Mouse (Mus musculus) heart, embryonic 14.5 days (tissue): Measurements from ENCODE around the gene Slco3a1. TPM values are rescaled to one million over a fixed set of nuclear protein-coding genes. Genes with fewer than 3 reads are reported as not detected.

Experiments used
- ATAC-seq: fragments of 200-750 bp; cut with Nextera tagmentation; 2 replicates; pipeline ENCODE4 v1.8.0; 2017; ENCODE audit warnings: low read depth, moderate TSS enrichment; ENCODE audit not compliant: insufficient number of reproducible peaks, insufficient read depth, low FRiP score
- H3K27ac ChIP-seq, 2 experiments: fragments of 200-500 bp in 1 of 2; fragments of 300-500 bp in 1 of 2; sonication (generic) in 1 of 2; replicated peaks in 1 of 2; 2 replicates each; pipeline ENCODE4 v1.5.1; 2012 to 2014; ENCODE audit warnings: low read depth in 2 of 2, low read length in 2 of 2, control low read depth in 1 of 2, mild to moderate bottlenecking in 1 of 2, mixed read lengths in 1 of 2; ENCODE audit not compliant: control insufficient read depth in 1 of 2, insufficient read depth in 1 of 2
- H3K27me3 ChIP-seq: fragments of 300-500 bp; sonication (generic); 2 replicates; pipeline ENCODE4 v1.6.1; 2014; ENCODE audit warnings: mild to moderate bottlenecking, low read length, control low read depth; ENCODE audit not compliant: control insufficient read depth, insufficient read depth
- H3K36me3 ChIP-seq: fragments of 300-500 bp; sonication (generic); 2 replicates; pipeline ENCODE4 v1.6.1; 2014; ENCODE audit warnings: mild to moderate bottlenecking, control low read depth, low read length, mixed read lengths; ENCODE audit not compliant: control insufficient read depth, insufficient read depth
- H3K4me1 ChIP-seq, 2 experiments: fragments of 200-500 bp in 1 of 2; fragments of 300-500 bp in 1 of 2; sonication (generic) in 1 of 2; 2 replicates each; pipeline ENCODE4 v1.6.1; 2012 to 2014; ENCODE audit warnings: low read length in 2 of 2, control low read depth in 1 of 2, mixed read lengths in 1 of 2; ENCODE audit not compliant: control insufficient read depth in 2 of 2, insufficient read depth in 2 of 2
- H3K4me2 ChIP-seq: fragments of 300-500 bp; sonication (generic); 2 replicates; pipeline ENCODE4 v1.6.1; 2014; ENCODE audit warnings: mild to moderate bottlenecking, low read length
- H3K4me3 ChIP-seq, 2 experiments: fragments of 200-500 bp in 1 of 2; fragments of 300-500 bp in 1 of 2; sonication (generic) in 1 of 2; 2 replicates each; pipeline ENCODE4 v1.5.1; 2012 to 2014; ENCODE audit warnings: low read length in 2 of 2, mild to moderate bottlenecking in 2 of 2, control low read depth in 1 of 2, low read depth in 1 of 2, moderate library complexity in 1 of 2; ENCODE audit not compliant: control insufficient read depth in 1 of 2, insufficient read depth in 1 of 2
- H3K9ac ChIP-seq: fragments of 300-500 bp; sonication (generic); 2 replicates; pipeline ENCODE4 v1.6.1; 2014; ENCODE audit warnings: mild to moderate bottlenecking, low read length
- H3K9me3 ChIP-seq: fragments of 300-500 bp; sonication (generic); 2 replicates; pipeline ENCODE4 v1.6.1; 2016; ENCODE audit warnings: low read length, control low read depth; ENCODE audit not compliant: control insufficient read depth
- WGBS: fragments of 180-500 bp; shearing (Covaris S2); extraction: QIAGEN DNeasy Blood & Tissue Kit; methylation state at CpG from one replicate; pipeline ENCODE4 v1.1.7; 2014; 5-methylcytosine and 5-hydroxymethylcytosine counted together
- polyA plus RNA-seq: library from polyadenylated mRNA; unstranded; fragments of >200 nt; fragmentation: Nextera tagmentation; extraction: Ambion mirVana; gene quantifications from 2 replicates; pipeline ENCODE4 v1.2.1, GENCODE M21; 2014

Slco3a1 gene
- polyA plus RNA-seq, 1 experiment from 2014 or later, result 16.0 TPM

DNA sequence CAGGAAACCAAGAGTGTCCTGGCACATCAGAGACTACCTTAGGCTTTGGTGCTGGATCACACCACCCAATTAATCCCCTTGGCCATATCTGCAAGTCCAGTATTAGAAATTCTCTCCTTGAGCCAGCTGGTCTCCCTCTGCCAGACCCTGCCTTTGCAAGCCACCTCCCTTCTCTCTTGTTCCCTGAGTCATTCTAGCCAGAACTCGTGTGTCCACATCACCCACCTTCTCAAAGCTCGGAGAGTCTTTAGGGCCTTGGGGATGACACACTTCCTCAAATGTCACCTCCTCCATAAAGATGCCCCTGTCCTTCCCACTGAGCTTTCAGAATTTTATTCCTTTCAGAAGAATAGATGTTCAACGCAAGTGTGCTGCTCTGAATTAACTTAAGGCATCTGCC, 172.3 kb downstream of the Slco3a1 start:
- H3K4me2 ChIP-seq, result peak overlapping the region; percentile 11; the same call in 1 of the 2 replicates
- peak overlapping the region; percentile 80 to 94 for H3K27ac ChIP-seq
- H3K27me3 ChIP-seq, result no peaks in the 10 kb centered on the region
- 71% methylated on average over 3 of the region's 3 CpGs for WGBS
- H3K4me1 ChIP-seq, result peaks cover 32 to 44% of the 10 kb centered on the region in 2 experiments
- ATAC-seq, result no peak
- H3K4me3 ChIP-seq, result no peak overlapping the region
- no peaks in the 10 kb centered on the region for H3K36me3 ChIP-seq
- peak overlapping the region; percentile 18; the same call in 1 of the 2 replicates for H3K9ac ChIP-seq
- H3K9me3 ChIP-seq, result no peaks in the 10 kb centered on the region

DNA sequence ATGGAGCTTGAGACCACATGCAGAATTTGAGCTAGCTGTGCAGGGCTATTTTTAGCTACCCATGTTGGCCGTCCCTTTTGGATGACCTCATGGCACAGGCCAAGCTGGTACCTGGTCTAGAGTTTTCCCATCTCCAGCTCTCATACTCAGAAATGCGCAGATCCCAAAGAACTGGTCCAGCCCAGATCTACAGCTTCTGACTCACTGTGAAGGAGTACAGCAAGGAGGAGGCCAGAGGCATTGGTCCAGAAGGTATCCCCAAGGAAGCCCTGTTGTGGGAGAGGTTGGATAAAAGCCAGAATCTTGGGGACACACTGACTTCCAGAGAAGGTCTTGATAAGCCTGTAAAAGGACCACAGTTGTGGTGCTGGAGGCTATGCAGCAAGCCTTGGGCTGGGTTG, 172.7 kb downstream of the Slco3a1 start:
- Histone ChIP-seq H3K36me3 (no peaks in the 10 kb centered on the region), H3K9ac (peak overlapping the region; percentile 18; the same call in 1 of the 2 replicates), H3K4me3 (no peak overlapping the region), H3K4me1 (peaks cover 34 to 46% of the 10 kb centered on the region in 2 experiments), H3K27ac (peak overlapping the region; percentile 80 to 94), H3K4me2 (peak overlapping the region; percentile 11; the same call in 1 of the 2 replicates), H3K9me3 (no peaks in the 10 kb centered on the region), H3K27me3 (no peaks in the 10 kb centered on the region)
- peak; percentile 58 for ATAC-seq
- WGBS, result 24% methylated on average over 2 of the region's 2 CpGs

DNA sequence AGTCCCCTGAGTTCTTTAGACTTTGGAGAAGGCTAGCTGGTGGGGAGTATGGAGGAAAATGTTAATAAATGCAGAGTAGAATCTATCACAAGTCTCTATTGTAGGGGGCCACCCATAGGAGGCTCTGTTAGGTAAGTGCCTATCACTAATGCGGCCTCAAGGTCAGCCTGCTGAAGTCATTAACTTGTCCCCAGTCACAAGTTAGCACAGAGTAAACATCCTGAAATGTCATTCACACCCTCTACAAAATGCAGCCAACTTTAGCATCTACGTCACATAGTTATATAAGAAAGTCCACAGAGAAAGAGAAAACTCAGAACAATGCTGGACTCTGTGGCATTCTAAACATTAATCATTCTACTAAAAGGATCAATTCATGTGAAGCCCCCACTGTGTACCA, 173.5 kb downstream of the Slco3a1 start:
- peak overlapping the region in 1 of 2 experiments; percentile 80; a peak in 3 of 4 replicates for H3K27ac ChIP-seq

DNA sequence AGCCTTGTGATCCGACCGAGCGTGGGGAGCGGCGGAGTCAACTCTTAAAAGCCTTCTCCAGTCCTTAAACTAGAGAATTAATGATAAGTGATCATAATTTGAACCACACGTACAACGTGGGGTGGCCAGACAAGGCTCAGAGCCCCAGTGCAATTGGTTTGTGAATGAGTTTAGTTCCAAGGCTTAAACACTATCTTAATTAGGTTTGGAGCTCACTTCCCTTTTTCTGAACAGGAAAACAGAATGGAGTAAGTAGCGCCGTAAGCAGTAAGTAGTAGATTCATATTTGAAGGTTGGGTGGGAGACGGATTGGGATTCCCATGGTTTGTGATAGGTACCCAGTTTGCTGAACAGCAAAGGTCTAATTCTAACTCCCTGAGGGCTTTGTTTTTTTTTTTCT, 176.7 kb downstream of the Slco3a1 start:
- H3K27me3 ChIP-seq, result no peaks in the 10 kb centered on the region
- no peak for ATAC-seq
- no peak overlapping the region for H3K4me2 ChIP-seq
- H3K9me3 ChIP-seq, result no peaks in the 10 kb centered on the region
- peaks cover 20 to 29% of the 10 kb centered on the region in 2 experiments for H3K4me1 ChIP-seq
- no peak overlapping the region for H3K27ac ChIP-seq
- H3K36me3 ChIP-seq, result no peaks in the 10 kb centered on the region
- no peak overlapping the region for H3K4me3 ChIP-seq
- 82% methylated on average over 10 of the region's 10 CpGs for WGBS
- no peak overlapping the region for H3K9ac ChIP-seq

More for the DNA sequence above, 173.5 kb downstream of the Slco3a1 start:
- no peak overlapping the region for H3K9ac ChIP-seq
- no peaks in the 10 kb centered on the region for H3K36me3 ChIP-seq
- H3K4me3 ChIP-seq, result no peak overlapping the region
- no peak for ATAC-seq
- no peak overlapping the region for H3K4me2 ChIP-seq
- H3K27me3 ChIP-seq, result no peaks in the 10 kb centered on the region
- WGBS, result 60% methylated on average over 2 of the region's 2 CpGs
- peaks cover 31 to 43% of the 10 kb centered on the region in 2 experiments for H3K4me1 ChIP-seq
- no peaks in the 10 kb centered on the region for H3K9me3 ChIP-seq

DNA sequence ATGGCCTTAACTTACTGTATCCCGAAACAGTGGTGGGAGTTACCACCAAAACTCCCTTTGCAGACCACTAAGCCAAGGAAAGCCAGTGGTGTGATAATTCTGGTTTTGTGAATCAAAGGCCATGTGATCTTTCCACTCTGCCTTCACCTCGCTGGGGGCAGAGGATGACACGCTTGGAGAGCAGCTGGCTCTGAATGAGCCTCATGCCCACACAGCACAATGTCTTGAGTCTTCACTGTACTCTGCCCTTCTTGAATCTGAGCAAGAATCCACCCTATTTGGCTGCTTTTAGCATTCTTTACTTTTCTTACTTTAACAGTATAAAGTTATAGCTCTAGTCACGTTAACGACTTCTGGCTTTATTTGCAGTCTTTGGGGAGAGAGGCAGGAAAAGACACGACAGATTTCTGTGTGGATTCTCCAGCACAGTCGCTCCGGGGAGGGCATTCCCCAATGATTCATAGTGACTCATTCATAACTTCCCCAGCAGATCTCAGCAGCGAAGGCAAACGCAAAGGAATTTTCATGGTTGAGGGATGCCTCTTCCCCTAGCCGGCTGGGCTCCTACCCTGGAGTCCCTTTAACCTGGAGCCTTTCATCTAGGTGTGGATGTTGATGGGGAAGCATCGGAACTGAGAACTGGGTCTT, 178.1 kb downstream of the Slco3a1 start:
- ATAC-seq, result no peak
- 49% methylated on average over 12 of the region's 12 CpGs for WGBS
- Histone ChIP-seq H3K27me3 (no peaks in the 10 kb centered on the region), H3K36me3 (no peaks in the 10 kb centered on the region), H3K9me3 (no peaks in the 10 kb centered on the region), H3K4me1 (peaks cover 13 to 27% of the 10 kb centered on the region in 2 experiments), H3K9ac (no peak overlapping the region), H3K4me3 (no peak overlapping the region), H3K4me2 (no peak overlapping the region), H3K27ac (no peak overlapping the region)

DNA sequence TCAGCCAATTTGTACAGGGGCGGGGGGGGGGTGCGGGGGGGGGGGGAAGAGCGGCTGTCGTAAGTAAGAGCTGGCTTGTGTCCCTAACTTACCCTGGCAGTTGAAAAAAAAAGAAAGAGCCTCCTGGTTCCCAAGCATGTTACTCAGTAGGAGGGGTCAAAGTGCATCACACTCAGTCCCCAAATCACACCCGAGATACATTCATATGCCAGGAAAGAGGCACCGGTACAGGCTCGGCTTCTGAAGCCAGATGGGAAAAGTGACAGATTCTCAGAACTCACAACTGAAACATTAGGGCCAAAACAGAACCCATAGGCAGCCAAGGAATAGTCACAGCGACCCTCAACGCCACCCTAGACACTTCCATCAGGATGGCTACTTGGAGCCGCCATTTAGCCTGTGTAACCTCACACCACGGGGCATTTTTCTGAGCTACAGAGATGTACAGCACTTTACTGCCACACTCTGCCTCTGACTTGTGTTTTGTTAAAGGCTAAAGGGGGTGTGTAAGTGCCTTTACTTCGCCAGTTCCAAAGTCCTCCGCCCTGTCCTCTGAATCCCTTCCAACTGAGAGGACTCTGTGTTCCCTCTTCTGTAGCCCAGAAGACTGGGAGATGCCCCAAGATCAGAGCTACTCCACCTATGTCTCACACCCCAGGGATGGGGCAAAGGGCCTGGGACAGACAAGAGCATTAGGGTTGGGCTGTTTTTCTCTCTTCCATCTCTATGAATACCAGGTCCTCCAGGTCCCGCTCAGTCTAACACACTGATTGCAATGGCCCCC, 179.2 kb downstream of the Slco3a1 start:
- Histone ChIP-seq H3K9ac (no peak overlapping the region), H3K9me3 (no peaks in the 10 kb centered on the region), H3K4me2 (no peak overlapping the region), H3K36me3 (no peaks in the 10 kb centered on the region), H3K27ac (no peak overlapping the region), H3K4me3 (no peak overlapping the region), H3K4me1 (peaks cover 11 to 20% of the 10 kb centered on the region in 2 experiments), H3K27me3 (no peaks in the 10 kb centered on the region)
- WGBS, result 84% methylated on average over 14 of the region's 14 CpGs
- no peak for ATAC-seq

DNA sequence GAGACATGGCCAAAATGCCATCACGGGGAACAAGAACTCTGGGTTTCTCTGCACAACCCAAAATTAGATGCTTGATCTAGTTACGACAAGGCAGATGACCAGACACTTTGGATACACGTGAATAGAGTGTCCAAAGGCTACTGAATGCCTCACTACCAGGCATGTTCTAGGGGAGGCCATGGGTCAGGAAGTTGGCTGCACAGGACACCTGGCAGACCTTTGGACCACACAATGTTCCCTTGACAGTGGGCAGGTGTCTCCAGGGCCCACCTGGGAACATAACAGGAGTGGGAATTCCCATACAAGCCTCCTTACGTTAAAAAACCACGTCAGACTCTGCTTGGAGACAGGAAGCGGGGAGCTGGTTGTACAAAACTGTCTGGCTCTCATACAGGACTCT, 181.5 kb downstream of the Slco3a1 start:
- H3K27ac ChIP-seq, result no peak overlapping the region
- 83% methylated on average over 6 of the region's 6 CpGs for WGBS
- peaks cover 11 to 18% of the 10 kb centered on the region in 2 experiments for H3K4me1 ChIP-seq
- no peak overlapping the region for H3K9ac ChIP-seq
- no peak overlapping the region for H3K4me3 ChIP-seq
- no peaks in the 10 kb centered on the region for H3K36me3 ChIP-seq
- no peak for ATAC-seq
- no peak overlapping the region for H3K4me2 ChIP-seq
- no peaks in the 10 kb centered on the region for H3K27me3 ChIP-seq
- no peaks in the 10 kb centered on the region for H3K9me3 ChIP-seq
